Mouse (Mus musculus) urinary bladder, postnatal 14 days (tissue): Measurements from ENCODE around the gene Acsm2.
"Not testable (repeated sequence)": the region's sequence is repeated elsewhere in the genome, so short reads cannot be mapped to it uniquely, and the experiment has no call there.

Experiments used
- DNase-seq: peaks from one replicate; pipeline ENCODE4 v3.0.0; 2021; ENCODE audit warnings: low spot score

The Acsm2 gene

DNA sequence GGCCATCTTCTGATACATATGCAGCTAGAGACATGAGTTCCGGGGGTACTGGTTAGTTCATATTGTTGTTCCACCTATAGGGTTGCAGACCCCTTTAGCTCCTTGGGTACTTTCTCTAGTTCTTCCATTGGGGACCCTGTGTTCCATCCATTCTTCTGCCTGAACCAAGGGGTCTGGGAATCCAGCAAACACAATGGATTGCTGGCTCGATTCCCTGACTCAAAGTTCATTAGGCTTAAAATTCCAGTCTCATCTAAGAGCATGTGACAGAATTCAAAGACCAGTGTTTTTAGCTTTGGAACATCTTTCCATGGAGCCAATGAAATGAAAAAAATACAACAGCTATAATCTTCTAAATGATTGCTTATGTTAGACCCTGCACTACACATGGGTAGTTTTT is 8.3 kb downstream of the Acsm2 start:
- DNase-seq = not testable (repeated sequence)

DNA sequence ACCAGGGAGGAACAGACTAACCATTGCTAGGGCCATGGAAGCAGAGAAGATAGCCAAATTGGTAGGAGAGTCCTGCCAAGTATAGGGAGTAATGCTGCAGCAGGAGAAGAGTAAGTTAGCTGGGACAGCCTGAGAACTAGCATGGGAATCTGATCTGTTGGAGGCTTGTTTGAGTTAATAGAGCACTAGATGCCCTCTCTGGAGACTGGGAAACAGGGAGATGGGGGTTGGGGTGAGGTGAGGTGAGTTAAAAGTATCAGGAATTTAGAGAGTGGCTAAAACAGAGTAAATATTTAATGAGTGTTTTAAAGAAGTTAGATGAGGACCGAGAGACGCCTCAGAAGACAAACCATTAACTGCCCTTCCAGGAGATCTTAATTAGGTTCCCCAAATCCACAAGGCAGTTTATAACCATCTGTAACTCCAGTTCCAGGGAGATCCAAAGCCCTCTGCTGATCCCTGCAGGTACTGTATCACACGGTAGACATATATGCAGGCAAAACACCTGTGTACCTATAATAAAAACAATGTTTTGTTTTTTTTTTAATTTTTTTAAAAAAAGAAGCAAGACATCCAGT is 40.5 kb downstream of the Acsm2 start:
- DNase-seq = no peak

DNA sequence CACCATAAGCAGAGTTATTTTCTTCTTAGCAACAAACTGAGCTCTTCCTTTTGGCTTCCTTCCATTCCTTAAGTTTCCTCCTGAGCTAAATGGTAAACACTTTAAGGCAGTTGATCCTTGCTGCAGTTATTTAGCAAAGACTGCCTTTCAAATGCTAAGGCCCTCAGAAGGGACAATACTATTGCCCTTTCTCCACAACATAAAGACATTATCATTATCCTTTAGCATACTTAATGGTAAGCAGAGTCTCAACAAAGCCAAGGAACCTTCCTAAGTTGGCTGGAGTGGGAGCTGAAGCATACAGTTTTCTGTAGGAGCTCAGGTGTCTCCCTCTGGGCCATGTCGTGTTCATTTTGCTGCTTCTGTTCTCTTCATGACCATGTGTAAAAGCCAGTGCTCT is 41.2 kb downstream of the Acsm2 start:
- no peak for DNase-seq

DNA sequence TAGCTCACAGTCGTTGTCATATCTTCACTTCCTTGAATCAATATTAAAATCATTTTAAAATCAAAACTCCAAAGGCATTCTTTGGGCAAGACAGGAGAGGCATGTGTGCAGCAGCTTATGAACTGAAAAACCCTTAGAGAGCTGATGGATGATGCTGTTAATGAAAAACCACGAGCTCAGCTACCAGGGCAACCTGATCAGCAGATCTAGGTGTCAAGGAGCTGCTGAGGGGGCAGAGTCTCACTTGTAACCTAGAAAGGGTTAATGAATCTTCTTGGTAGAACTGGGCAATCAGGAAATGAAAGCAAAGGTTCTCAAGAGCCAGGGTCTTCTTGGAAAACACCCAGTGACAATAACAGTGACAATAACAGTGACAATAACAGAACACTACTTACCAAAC is 42.4 kb downstream of the Acsm2 start:
- DNase-seq = no peak

DNA sequence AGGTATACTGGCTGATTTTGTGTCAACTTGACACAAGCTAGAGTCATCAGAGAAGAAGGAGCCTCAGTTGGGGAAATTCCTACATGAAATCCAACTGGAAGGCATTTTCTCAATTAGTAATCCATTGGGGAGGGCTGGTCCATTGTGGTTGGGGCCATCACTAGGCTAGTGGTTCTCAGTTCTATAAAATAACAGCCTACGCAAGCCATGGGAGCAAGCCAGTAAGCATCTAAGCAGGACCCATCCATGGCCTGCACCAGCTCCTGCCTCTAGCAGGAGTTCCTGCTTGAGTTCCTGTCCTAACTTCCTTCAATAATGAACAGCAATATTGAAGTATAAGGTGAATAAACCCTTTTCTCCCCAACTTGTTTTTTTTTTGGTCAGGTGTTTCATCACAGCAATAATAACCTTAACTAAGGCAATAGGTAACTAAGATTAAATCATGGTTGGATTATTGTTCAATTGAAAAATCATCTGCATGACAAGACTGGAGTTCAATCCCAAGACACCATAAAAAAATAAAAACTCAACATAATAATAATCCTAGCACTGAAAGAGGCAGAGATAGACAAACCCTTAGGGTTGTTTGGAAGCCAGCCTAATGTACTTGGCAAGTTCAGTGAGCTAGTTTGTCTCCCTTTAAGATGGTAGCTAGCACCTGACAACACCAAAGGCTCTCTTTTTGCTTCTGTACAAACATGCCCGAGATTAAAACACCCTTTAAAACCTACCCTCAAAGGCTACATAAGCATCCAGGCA is 47.2 kb downstream of the Acsm2 start:
- DNase-seq = no peak

DNA sequence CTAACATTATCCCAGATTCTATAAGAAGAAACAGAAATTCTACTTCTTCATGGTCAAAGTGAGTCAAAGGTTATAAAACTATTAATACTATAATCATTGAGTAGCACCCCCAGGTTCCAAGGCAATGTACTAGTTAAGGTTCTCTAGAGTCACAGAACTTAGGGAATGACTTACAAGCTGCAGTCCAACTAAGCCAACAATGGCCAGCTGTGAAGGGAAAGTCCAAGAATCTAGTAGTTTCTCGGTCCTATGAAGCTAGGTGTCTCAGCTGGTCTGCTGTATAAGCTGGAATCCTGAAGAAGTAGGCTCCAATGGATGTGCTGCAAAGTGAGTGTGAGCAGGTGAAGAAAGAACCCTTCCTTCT is 47.8 kb downstream of the Acsm2 start:
- DNase-seq = no peak

- DNase-seq = no peak
Measured at GRCm38 (mm10) chr7:119604903-119605483, 50.9 kb downstream of the Acsm2 start.

DNA sequence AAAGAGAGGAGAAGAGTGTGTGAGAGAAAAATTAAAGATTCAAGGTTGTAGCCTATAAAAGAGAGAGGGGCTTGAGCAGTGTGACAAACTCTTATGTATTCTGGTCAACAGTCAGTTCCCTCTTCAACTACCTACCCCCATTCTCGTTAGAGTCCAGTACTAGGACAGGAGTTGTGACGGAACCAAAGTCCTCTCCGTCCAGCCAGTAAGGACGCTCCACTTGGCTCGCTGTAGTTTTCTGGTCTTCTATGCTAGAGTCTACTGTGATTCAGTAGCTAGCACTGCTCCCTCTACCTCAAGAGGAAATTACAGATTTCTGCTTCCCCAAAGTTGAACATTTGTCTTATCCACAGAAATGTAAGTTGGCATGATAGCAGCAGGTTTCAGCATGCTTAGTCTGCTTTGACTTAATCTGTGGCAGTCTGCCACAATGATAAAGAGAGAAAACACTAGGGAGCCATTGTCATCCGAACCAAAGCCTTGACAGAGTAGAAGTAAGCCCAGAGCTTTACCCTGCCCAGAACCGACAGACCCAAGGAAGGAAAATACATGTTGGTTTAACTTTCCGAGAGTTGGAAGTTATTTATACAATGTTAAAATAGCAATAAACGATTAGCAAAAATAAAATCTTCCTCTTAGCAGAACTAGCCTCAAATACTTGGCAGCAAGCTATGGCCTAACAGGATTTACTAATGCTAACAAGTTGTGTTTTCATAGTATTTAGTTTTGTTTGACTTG is 52.0 kb downstream of the Acsm2 start:
- no peak for DNase-seq

DNA sequence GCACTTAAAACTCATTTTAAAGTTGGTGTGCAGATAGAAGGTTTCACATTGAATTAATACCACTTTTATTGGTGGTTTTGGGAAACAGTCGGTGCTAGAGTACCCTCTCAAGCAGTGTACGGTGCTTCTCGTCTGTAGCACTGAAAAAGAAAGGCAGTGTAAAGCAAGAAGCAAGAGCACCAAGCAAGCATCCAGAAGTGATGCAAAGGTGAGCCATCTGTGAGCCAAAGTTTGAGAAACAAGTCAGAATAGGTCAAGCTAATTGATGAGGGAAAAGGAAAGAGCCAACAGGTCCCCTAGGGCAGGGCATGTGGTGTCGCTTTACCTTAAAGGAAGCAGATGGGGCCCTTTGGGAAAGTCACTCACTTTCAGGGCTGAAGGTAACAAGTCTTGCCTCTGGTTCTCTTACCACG is 52.5 kb downstream of the Acsm2 start, which contains the start of gene Acsm1:
Gene Acsm1, plus strand, starts transcription at position 363 of the 413 bp plus-strand sequence.
- no peak for DNase-seq

GRCm38 (mm10) chr7:119607796-119608515 is 53.8 kb downstream of the Acsm2 start:
- DNase-seq = no peak

GRCm38 (mm10) chr7:119616531-119616930 is 62.4 kb downstream of the Acsm2 start:
- DNase-seq = no peak

DNA sequence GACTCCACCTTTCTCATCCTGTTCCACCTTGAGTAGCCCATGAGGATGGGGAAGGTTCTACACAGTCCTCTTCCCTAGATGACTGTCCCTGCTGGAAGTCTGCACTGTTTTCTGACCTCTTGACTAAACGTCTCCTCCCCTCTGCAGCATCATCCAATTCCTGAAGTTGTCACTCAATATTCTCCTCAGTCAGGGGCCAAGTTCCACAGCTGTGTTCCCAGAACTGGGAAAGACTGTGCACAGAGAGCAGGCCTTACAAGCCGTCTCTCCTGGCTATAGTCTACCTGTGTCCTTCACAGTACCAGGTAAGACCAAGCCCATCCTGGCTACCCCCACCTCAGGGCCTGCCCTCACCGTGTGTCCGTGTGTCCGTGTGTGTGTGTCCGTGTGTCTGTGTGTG is 63.5 kb downstream of the Acsm2 start:
- no peak for DNase-seq

GRCm38 (mm10) chr7:119618209-119618935 is 64.2 kb downstream of the Acsm2 start:
- no peak for DNase-seq

- DNase-seq = no peak
Measured at GRCm38 (mm10) chr7:119620157-119620556, 66.0 kb downstream of the Acsm2 start.

DNA sequence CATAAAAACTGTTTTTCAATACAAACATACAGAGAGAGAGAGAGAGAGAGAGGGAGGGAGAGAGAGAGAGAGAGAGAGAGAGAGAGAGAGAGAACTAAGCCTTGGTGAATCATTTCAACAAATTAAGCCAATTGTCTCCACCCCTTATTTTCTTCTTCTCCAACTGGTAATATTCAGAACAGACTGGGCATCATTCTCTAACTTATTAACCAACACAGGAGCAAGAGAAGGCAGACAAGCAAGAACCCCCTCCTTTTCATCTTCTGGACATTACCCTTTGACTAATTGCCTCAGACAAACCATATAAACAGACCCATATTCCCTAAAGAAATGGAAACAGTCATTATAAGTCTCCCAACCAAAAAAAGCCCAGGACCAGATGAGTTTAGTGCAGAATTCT is 84.6 kb downstream of the Acsm2 start:
- DNase-seq = no peak

DNA sequence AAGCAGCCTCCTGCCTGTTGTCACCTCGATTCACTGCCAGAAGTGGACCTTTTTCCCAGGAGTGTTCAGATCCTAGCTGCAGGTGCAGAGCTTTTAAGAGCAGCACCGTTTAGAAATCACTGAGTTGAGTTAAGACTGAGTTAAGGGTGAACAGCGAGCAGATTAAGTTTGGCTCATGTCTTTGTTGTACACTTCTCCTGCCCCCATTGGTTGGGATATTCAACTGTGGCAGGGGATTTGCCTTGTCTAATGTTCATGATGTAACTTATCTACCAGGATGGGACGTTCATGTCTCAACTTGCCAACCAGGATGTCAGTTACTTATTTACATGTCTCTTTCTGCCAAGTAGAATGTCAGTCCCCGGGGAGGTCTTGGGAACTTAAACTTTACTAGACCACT is 88.2 kb downstream of the Acsm2 start:
- DNase-seq = no peak
